Mouse (Mus musculus): ENCODE measurements around the gene Sgms1. TPM values are rescaled to one million over a fixed set of nuclear protein-coding genes. Genes with fewer than 3 reads are reported as not detected.

Sgms1 gene
- polyA plus RNA-seq, 1 experiment: 18.2 TPM

DNA sequence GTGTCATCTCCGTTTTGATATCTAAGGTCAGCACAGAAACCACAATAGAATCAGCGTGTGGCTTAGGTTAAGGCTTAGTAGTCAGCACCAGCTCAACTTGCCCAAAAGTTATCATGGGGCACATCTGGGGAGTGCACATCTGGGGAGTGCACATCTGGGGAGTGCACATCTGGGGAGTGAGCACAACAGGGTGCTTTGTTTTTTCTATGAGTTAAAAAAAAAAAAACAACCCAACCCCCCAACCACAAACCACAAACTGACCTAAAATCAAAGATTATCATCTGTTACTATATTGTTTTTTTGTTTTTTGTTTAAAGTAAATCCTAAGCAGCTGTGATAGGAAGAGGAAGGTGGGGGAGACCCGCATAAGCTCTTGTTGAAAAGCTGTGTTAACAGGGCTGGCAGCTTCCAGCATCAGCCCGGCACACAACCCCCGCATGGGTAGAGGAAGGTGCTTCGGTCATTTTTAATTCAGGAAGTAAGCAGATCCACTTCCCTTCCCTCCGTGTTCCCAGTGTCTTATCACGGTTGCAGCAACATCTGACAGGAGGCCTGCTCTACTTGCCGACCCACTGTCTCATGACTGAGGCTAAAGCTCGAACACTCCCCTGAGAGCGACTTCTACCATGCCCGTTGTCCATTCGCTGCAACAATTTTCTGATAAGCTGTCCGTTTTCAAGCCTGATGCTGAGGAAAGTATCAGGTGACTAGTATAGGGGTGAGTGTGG lies 251.0 kb downstream of the Sgms1 start:
- peak; percentile 54 for TF ChIP-seq GATA1 (IDR thresholded peaks at IDR 0.05; ENCODE audit: low read length)

DNA sequence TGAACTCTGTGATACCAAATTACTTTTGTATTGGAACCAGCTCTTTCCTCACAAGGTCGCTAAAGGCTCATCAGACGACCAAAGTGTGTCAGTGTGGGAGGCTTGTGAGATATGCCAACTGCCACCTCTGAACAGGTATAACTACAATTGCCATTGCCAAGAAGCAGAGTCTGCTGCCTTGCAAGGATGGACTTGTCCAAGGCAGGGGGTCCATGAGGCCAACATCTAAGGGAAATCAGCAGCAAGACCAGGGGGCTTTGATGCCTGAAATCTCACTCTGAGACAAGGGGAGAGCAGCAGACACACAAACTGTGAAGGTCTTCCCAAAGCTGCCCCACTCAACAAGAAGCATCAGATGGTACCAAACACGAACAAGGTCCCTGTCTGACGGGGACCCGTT lies 251.6 kb downstream of the Sgms1 start:
- TF ChIP-seq GATA1 (IDR thresholded peaks at IDR 0.05; ENCODE audit: low read length): no peak

DNA sequence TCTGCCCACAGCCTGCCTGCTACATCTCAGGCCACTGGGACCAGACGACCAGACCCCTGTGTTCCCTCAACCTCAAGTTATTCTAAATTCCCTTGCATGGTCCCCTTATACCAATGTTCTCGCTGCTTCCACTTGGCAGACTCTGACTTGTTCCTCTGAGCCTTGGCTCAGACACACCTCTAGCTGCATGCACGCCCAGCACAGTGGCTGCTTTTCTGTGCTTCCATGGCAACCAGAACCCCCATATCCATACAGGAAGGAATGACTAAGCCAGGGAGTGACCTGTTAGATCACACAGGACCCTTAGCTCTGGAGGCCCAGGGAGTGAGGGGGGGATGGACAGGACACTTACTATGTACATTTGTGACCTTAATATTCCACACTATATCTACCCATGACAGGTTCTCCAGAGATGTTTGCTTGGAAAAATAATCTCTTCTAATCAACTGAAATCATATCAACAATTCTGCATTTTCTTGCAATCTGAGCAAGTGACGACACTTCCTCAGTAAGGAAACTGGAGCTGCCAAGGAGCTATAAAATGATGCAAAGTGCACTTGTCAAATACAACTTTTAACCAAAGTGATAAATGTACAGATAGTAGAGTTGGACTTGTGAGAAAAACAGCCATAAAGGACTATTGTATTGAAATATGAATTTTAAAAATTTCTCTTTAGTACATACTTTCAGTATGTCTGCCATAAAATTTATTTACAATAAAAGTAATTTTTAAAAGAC lies 252.5 kb downstream of the Sgms1 start:
- TF ChIP-seq GATA1 (IDR thresholded peaks at IDR 0.05; ENCODE audit: low read length): no peak

- TF ChIP-seq GATA1 (IDR thresholded peaks at IDR 0.05; ENCODE audit: low read length): no peak
Observed at GRCm38 (mm10) chr19:32129281-32129680, 260.2 kb downstream of the Sgms1 start.

- TF ChIP-seq GATA1 (IDR thresholded peaks at IDR 0.05; ENCODE audit: low read length): no peak
Observed at GRCm38 (mm10) chr19:32127180-32127850, 262.2 kb downstream of the Sgms1 start.

GRCm38 (mm10) chr19:32124155-32124554 lies 265.4 kb downstream of the Sgms1 start:
- TF ChIP-seq GATA1 (IDR thresholded peaks at IDR 0.05; ENCODE audit: low read length): no peak

- no peak for TF ChIP-seq GATA1 (IDR thresholded peaks at IDR 0.05; ENCODE audit: low read length)
Observed at GRCm38 (mm10) chr19:32123196-32123595, 266.3 kb downstream of the Sgms1 start.

DNA sequence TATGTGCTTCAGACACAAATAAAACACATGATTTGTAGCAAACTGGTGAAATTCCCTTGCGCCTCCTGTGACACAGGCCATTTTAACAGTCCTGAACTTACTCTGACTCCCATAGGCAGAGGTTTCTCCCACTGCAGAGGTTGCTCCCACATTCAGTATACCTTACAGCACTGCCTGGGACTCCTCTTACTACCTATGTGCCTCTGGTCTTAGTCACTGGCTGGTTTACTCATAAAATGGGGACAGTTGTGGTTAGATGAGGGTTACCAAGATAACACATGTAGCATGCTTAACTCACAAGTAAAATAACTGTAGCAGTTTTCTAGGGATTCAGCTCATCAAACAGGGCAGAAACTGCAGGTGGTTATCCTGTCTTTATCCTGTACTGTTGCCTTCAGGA lies 268.7 kb downstream of the Sgms1 start:
- TF ChIP-seq GATA1 (IDR thresholded peaks at IDR 0.05; ENCODE audit: low read length): no peak

- no peak for TF ChIP-seq GATA1 (IDR thresholded peaks at IDR 0.05; ENCODE audit: low read length)
Observed at GRCm38 (mm10) chr19:32119666-32120065, 269.8 kb downstream of the Sgms1 start.

DNA sequence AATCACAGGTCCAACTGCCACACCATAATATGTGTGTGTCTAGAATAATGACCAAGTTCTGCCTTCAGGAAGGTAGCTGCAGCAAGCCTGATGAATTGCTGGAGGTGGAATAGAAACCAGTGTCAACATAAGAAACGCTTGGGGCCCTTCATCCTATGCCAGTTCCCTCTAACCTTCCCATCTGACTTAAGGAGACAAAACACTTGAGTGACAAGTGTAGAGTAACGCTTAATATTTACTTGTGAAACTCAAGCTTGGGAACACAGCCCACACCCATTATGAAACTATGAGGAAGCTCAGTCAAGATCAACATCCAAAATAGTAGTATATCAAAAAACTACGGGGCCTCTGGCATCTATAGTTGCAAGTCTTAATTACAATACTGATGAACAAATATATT lies 271.0 kb downstream of the Sgms1 start:
- no peak for TF ChIP-seq GATA1 (IDR thresholded peaks at IDR 0.05; ENCODE audit: low read length)

- no peak for TF ChIP-seq GATA1 (IDR thresholded peaks at IDR 0.05; ENCODE audit: low read length)
Observed at GRCm38 (mm10) chr19:32117484-32118018, 272.0 kb downstream of the Sgms1 start.

DNA sequence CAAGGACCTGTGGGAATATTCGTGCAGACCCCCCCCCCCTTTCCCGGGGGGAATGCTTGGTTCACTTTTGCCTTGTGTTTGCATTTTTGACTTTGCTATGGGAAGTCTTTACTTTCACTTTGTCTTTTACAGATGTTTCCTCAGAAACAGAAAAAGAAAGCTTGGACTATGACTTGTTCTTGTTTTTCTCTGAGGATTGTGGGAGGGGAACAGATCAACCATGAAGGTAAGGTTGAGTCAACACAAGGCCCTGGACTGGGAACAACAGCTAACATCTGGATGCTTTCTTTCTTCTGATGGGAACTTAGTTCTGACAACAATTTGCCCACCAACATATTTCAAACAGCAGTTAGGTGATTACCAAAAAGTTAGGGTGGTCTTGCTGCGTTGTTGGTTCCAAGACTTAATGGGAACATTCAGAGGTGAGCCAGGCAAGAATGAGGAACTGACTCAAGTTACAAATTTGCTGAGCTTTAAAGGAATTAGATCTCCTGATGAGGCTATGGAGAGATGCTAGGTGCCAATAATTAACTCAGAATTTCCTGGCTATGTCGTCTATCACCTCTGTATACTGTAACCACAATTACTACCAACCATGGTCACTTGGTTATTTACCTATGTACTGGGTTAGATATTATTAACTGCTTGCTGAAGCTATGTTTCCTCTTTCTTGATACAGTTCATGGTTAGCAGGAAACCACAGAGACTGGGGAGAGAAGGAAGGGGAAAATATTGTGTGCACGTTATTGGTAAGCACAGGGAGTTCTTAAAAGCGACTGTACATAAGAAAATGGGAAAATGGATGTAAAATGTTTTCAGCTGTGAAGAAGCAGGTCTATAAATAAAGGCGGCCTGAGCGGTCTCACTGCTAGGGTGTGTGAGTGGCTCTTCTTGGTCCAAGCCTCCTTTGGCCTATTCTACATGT lies 277.4 kb downstream of the Sgms1 start:
- TF ChIP-seq GATA1 (IDR thresholded peaks at IDR 0.05; ENCODE audit: low read length): no peak

- TF ChIP-seq GATA1 (IDR thresholded peaks at IDR 0.05; ENCODE audit: low read length): no peak
Observed at GRCm38 (mm10) chr19:32107771-32108306, 281.7 kb downstream of the Sgms1 start, which contains the start of gene Asah2. TSS of gene Asah2 (minus strand) at chr19:32108211.

DNA sequence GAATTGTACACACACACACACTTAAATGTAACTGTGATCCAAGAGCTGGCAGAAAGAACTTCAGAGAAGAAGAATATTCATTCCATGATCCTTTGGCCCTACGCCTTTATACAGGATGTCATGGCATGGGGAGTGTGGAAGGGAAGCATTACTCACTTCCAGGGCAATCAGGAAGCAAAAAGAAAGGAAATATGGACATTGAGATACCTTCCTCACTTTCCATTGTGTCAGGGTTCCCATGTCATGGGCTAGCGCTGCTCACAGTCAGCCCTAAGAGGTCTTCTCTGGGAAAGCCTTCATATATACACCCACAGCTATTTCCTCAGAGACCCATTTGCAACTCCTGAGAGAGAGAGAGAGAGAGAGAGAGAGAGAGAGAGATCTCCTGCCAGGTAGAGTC lies 282.8 kb downstream of the Sgms1 start:
- no peak for TF ChIP-seq GATA1 (IDR thresholded peaks at IDR 0.05; ENCODE audit: low read length)

DNA sequence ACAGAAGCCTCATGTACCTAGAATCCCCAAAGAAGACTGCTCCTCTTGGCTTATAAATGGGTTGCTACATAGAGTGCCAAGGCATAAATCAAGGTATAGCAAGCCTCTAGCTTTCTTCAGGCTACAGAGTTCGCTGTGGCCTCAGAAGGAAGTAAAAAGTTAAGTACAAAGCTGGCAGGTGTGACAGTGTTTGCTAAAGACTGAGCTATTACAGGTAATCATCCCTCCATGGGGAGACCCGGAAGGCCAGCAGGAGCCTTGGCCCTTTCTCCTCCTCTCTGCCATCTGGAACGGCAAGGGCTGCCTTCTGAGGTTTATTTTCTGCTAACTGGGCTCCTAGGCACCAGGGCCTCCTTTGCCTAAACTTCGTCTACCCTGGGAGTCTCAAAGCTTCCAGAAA lies 285.3 kb downstream of the Sgms1 start:
- TF ChIP-seq GATA1 (IDR thresholded peaks at IDR 0.05; ENCODE audit: low read length): no peak

Data from G1E-ER4 (cell line).